Mouse (Mus musculus) liver, postnatal 0 days (tissue): ENCODE results near the gene Rnase13.

Experiments used
- CTCF ChIP-seq: sonication (generic); IDR thresholded peaks from 2 replicates; pipeline ENCODE4 v1.5.1; 2016; ENCODE audit warnings: antibody characterized with exemption, low read depth
- EP300 ChIP-seq: IDR thresholded peaks from 2 replicates; pipeline ENCODE4 v1.6.1; 2016; ENCODE audit warnings: antibody characterized with exemption, low read depth, mild to moderate bottlenecking

DNA sequence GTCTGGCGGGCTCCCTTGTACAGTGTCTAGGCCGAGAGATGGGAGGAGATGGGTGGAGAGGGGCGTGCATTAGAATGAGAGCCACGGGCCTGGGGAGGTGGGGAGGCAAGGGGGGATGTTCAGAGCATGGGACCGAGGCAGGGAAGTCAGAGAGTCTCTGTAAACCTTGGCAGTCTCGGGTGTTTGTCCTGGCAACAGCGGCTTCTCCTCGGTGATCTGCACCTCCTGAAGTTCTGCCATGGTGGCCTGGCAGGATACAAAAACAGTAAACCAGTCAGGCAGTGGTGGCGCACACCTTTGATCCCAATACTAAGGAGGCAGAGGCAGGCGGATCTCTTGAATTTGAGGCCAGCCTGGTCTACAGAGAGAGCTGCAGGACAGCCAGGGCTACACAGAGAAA, 11.3 kb downstream of the Rnase13 start:
- TF ChIP-seq CTCF (no peak), EP300 (no peak)
